ENCODE assay signal across 35 mouse cellular contexts in genomic region chr3:108152290-108152689, GRCm38 (mm10). TPM values are rescaled to one million over a fixed set of nuclear protein-coding genes. Genes with fewer than 3 reads are reported as not detected.
"Had no signal": no experiment of that assay in that cellular context is flagged by ENCODE, and none has a peak within 500 bp of the region (broad histone marks: within the 10 kb centered on the region; RNA-seq: fewer than 3 reads in every experiment).

No protein-coding gene starts in this region.

- DNase-seq: heart, postnatal 10 days; heart, postnatal 14 days; heart, postnatal 36 days; heart, postnatal 4 days; kidney, adult 11 months; kidney, adult 18-20 months; kidney, adult 2 months; kidney, adult 8-10 months; kidney, adult 9 months; kidney, postnatal 10 days; kidney, postnatal 14 days; kidney, postnatal 25 days; kidney, postnatal 36 days; kidney, postnatal 4 days; layer of hippocampus, adult 9-11 months; layer of hippocampus, postnatal 36 days had no signal

- H3K36me3 ChIP-seq: heart, embryonic 12.5 days; heart, embryonic 13.5 days; heart, embryonic 15.5 days; hindbrain, embryonic 10.5 days; hindbrain, embryonic 12.5 days; hindbrain, embryonic 13.5 days; hindbrain, embryonic 15.5 days; intestine, embryonic 15.5 days; kidney, embryonic 15.5 days had no signal

- H3K27me3 ChIP-seq: heart, embryonic 12.5 days; heart, embryonic 13.5 days; hindbrain, embryonic 12.5 days; hindbrain, embryonic 13.5 days; hindbrain, embryonic 15.5 days; intestine, embryonic 15.5 days; kidney, embryonic 15.5 days had no signal

- H3K9me3 ChIP-seq: heart, embryonic 12.5 days; heart, embryonic 13.5 days; heart, embryonic 15.5 days; hindbrain, embryonic 10.5 days; hindbrain, embryonic 12.5 days; hindbrain, embryonic 13.5 days; hindbrain, embryonic 15.5 days; intestine, embryonic 15.5 days; kidney, embryonic 15.5 days had no signal

- H3K27ac ChIP-seq: heart, embryonic 13.5 days; heart, embryonic 15.5 days; hindbrain, embryonic 10.5 days; hindbrain, embryonic 12.5 days; hindbrain, embryonic 13.5 days; hindbrain, embryonic 14.5 days; hindbrain, embryonic 15.5 days; hindbrain, postnatal 0 days; intestine, embryonic 15.5 days; kidney, embryonic 15.5 days; kidney, postnatal 0 days; layer of hippocampus, adult 2 months; left cerebral cortex, adult 2 months had no signal

- H3K4me3 ChIP-seq: heart, embryonic 12.5 days; heart, embryonic 13.5 days; heart, embryonic 15.5 days; hindbrain, embryonic 10.5 days; hindbrain, embryonic 12.5 days; hindbrain, embryonic 13.5 days; hindbrain, embryonic 15.5 days; intestine, embryonic 15.5 days; kidney, embryonic 15.5 days; left cerebral cortex, adult 2 months had no signal

- H3K9ac ChIP-seq: heart, embryonic 12.5 days; heart, embryonic 13.5 days; heart, embryonic 15.5 days; hindbrain, embryonic 12.5 days; hindbrain, embryonic 13.5 days; hindbrain, embryonic 14.5 days; hindbrain, embryonic 15.5 days; intestine, embryonic 15.5 days; kidney, embryonic 15.5 days had no signal

- H3K4me2 ChIP-seq: heart, embryonic 11.5 days; heart, embryonic 12.5 days; heart, embryonic 13.5 days; heart, embryonic 15.5 days; hindbrain, embryonic 12.5 days; hindbrain, embryonic 13.5 days; hindbrain, embryonic 14.5 days; hindbrain, embryonic 15.5 days; intestine, embryonic 15.5 days; kidney, embryonic 15.5 days had no signal

- ATAC-seq: hindbrain, embryonic 16.5 days; hindbrain, postnatal 0 days; inflammation-experienced regulatory T-cells, adult 6 months; intestine, embryonic 15.5 days; intestine, embryonic 16.5 days had no signal

RNA-seq across cellular contexts. Expression of gene Gpr61, which starts 2.4 kb away (rescaled TPM):
- total RNA-seq: heart, postnatal 10 days; heart, postnatal 14 days; heart, postnatal 36 days; heart, postnatal 4 days; hematopoietic stem cell, adult 5-6 weeks had no signal
- polyA plus RNA-seq: heart, embryonic 13.5 days; inflammation-experienced regulatory T-cells, adult 6 months; kidney, adult 2 months; kidney, postnatal 0 days had no signal
